Mouse (Mus musculus) embryo, embryonic 11.5 days (tissue): Measurements from ENCODE around the gene Oas1d.

Experiments
- DNase-seq: peaks from one replicate; pipeline ENCODE4 v3.0.0-alpha.2; 2012; ENCODE audit warnings: low read depth, low spot score

The Oas1d gene

GRCm38 (mm10) chr5:120969703-120970102, 55.4 kb downstream of the Oas1d start:
- no peak for DNase-seq
